Mouse (Mus musculus) brain, embryonic 14.5 days (tissue): Measurements from ENCODE around the gene Fbxw9. TPM values are rescaled to one million over a fixed set of nuclear protein-coding genes. Genes with fewer than 3 reads are reported as not detected.
"Not testable (repeated sequence)": the region's sequence is repeated elsewhere in the genome, so short reads cannot be mapped to it uniquely, and the experiment has no call there.

Experiments used
- DNase-seq: peaks from one replicate; pipeline ENCODE4 v3.0.0-alpha.2; 2011; ENCODE audit warnings: low read depth
- CTCF ChIP-seq: fragments of 200-500 bp; IDR thresholded peaks from 2 replicates; pipeline ENCODE4 v1.5.1; 2012; ENCODE audit warnings: inconsistent platforms, mild to moderate bottlenecking, moderate library complexity, borderline replicate concordance; ENCODE audit not compliant: insufficient read depth, insufficient read length; ENCODE audit errors: extremely low read depth
- POLR2A ChIP-seq: fragments of 200-500 bp; IDR thresholded peaks from 2 replicates; pipeline ENCODE4 v1.6.1; 2012; ENCODE audit warnings: mild to moderate bottlenecking, inconsistent platforms, borderline replicate concordance; ENCODE audit not compliant: poor library complexity, insufficient read depth, insufficient read length, severe bottlenecking; ENCODE audit errors: extremely low read depth
- polyA plus RNA-seq: library from polyadenylated mRNA; depleted of rRNA; stranded (reverse); fragments of >200 nt; gene quantifications from 2 replicates; pipeline ENCODE4 v1.2.3, GENCODE M21; 2012

The Fbxw9 gene
- polyA plus RNA-seq, 1 experiment = 102 TPM

- TF ChIP-seq CTCF = no peak
- no peak for TF ChIP-seq POLR2A
- no peak for DNase-seq
Observed at GRCm38 (mm10) chr8:85074617-85075016, 14.8 kb downstream of the Fbxw9 start.

DNA sequence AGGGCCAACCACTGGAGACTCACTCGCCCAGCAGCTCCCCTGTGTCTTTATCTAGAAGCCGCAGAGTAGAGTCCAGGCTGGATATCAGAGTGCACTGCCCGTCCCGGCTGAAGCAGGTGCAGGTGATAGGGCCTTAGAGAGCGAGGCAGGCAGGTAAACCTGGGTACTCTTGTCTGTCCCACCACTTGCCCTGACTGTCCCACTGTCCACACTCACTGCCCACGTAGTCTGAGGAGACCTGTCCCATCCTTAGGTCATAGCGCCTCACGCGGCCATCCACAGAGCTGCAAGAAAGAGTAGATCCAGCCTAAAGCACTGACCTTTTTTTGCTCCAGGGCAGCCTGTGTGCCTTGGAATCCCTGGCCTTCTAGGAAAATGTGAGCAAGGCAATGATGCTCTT, 16.1 kb downstream of the Fbxw9 start:
- TF ChIP-seq CTCF (peak; percentile 57; the same call in 1 of the 2 replicates), POLR2A (no peak)
- no peak for DNase-seq

DNA sequence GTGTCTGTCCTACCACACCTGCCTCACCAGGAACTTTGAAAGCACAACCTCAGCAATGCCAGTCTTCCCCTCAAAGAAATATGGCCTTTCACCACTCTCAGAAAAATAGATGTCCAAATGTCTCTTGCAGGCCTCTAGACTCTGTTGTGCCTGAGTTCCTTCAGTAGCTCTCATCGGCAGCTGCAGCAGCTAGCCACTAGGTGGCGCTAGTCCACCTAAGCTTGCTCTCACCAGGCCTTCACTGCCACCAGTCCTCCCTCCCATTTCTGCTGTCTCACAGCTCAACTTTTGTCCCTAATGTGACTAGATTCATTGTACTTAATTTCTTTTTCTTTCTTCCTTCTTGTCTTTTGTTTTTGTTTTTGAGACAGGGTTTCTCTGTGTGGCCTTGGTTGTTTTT, 17.1 kb downstream of the Fbxw9 start:
- peak; percentile 93 for DNase-seq
- peak; percentile 98 for TF ChIP-seq CTCF
- no peak for TF ChIP-seq POLR2A

- no peak for TF ChIP-seq POLR2A
- TF ChIP-seq CTCF = no peak
- no peak for DNase-seq
Observed at GRCm38 (mm10) chr8:85080214-85080531, 20.3 kb downstream of the Fbxw9 start.

DNA sequence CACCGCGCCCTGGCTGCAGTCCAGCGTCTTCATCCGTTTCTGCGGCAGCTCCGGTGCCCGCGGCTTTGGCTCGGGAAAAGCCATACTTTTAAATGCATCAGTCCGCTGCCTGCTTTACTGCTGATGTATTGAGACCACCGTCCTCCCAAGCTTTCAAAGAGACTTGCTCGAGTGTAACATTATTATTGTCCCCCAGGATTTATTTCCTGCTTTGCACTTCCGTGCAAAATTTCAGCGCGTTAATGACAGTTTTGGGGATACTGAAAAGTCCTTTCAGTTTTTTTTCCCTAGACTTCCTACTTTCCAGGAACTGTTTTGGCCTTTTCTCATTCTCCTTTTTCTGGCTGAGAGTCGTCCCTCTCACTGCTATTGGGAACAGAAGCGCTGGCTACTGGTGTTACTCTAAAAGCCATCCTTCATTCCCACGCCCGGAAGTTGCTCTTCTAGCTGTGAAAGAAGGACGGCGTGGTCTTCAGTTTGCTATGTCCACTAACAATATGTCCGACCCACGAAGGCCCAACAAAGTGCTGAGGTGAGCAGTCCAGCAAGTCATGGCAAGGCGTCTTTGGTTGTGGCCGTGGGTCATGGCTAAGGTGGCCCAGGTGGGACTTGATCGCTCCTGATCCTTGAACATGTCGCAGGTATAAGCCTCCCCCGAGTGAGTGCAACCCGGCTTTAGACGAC, 20.8 kb downstream of the Fbxw9 start, which contains the start of gene Wdr83os:
TSS of gene Wdr83os (plus strand) at position 209 of the 684 bp plus-strand sequence.
- peak; percentile 93 for DNase-seq
- no peak for TF ChIP-seq POLR2A
- no peak for TF ChIP-seq CTCF

DNA sequence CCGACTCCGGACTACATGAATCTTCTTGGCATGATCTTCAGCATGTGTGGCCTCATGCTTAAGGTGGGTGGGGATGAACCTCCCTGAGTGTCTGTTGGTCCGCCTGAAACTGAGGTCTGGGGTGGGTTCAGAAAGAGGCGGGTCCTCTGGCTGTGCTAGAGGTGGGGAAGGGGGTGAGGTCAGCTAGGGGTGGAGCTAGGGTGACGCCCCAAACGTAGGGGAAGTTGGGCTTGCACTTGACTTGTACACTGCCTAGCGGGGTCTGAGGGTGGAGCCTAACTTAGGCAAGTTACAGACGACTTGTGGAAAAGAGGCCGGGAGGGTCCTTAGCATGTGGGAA, 21.3 kb downstream of the Fbxw9 start, which contains the start of gene Wdr83:
TSS of gene Wdr83 (minus strand) at position 91 of the 340 bp plus-strand sequence.
- TF ChIP-seq CTCF = no peak
- no peak for TF ChIP-seq POLR2A
- no peak for DNase-seq

DNA sequence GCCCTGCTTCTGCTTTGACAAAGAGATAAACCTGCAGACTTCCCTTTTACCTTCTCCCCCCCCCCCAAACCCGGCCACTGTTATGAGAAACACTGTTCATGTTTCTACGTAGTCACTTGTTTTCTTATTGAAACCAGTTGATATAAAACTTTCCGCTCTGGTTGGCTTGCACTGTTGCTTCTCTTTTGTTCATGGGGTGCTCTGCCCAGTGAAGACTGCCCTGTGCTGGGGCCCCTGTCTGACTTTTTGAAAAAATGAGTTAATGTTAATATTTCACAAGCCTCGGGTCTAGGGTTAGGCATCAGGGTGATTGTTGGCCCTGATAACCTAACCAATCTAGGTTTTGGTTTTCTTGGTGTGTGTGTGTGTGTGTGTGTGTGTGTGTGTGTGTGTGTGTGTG, 22.3 kb downstream of the Fbxw9 start:
- DNase-seq = not testable (repeated sequence)

GRCm38 (mm10) chr8:85083108-85083813, 23.4 kb downstream of the Fbxw9 start, which contains the start of gene Man2b1:
Man2b1 (plus strand) TSS chr8:85083270.
- TF ChIP-seq CTCF = peak; percentile 43; the same call in 1 of the 2 replicates
- no peak for TF ChIP-seq POLR2A
- peak; percentile 87 for DNase-seq

DNA sequence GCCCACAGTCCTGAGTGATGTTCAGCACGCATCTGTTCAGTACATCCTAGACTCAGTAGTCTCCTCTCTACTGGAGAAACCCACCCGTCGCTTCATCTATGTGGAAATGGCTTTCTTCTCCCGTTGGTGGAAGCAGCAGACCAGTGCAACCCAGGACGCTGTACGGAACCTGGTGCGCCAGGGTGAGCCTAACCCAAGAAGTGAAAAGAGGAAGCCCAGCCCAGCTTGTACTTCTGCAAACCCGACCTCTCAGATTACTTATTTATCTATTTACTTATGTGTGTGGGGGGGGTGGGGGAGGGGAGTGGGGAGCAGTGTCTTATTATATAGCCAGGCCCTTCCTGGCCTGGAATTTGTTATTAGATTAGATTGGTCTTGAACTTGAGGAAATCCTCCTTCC, 24.8 kb downstream of the Fbxw9 start:
- no peak for TF ChIP-seq CTCF
- no peak for TF ChIP-seq POLR2A
- no peak for DNase-seq

DNA sequence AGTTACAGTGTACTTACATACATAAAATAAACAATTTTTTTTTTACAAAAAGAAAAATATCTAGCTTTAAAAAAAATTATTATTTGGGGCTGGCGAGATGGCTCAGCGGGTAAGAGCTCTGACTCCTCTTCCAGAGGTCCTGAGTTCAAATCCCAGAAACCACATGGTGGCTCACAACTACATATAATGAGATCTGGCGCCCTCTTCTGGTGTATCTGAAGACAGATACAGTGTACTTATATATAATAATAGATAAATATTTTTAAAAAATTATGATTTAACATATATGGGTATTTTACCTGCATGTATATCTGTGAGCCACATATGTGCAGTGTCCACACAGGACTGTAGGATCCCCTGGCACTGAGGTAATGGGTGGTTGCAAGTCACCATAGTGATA, 26.4 kb downstream of the Fbxw9 start:
- no peak for DNase-seq
- TF ChIP-seq POLR2A (no peak), CTCF (no peak)

DNA sequence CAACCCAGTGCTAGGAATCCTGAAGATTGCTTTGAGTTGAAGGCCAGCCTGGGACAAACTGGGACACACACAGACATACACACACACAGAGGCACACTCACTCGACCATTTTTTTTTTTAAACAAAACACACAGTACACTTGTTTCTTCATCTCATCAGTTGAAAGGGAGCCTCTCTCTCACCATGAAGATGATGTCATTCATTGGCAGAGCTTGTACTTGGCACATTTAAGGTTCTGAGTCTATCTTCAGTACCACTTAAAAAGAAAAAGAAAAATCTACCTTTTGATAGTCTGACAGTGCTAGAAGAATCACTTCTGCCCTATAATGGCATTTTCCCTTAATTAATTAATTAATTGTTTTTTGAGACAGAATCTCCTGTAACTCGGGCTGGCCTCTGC, 28.9 kb downstream of the Fbxw9 start:
- DNase-seq = no peak
- TF ChIP-seq POLR2A (no peak), CTCF (no peak)

DNA sequence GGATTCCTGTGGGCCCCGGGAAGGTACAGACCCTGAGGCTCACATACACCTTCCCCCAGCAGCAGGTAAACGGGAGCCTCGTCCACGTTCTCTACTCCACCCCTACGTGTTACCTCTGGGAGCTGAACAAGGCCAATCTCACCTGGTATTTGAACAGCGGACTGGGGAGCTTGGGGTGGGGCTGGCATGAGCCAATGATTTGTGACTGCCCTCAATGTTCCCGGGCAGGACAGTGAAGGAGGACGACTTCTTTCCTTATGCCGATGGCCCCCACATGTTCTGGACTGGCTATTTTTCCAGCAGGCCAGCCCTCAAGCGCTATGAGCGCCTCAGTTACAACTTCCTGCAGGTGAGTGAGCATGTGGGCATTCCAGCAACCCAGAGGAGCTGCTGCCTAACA, 31.0 kb downstream of the Fbxw9 start:
- TF ChIP-seq POLR2A = no peak
- TF ChIP-seq CTCF = no peak
- no peak for DNase-seq

- no peak for DNase-seq
- no peak for TF ChIP-seq POLR2A
- no peak for TF ChIP-seq CTCF
Observed at GRCm38 (mm10) chr8:85091526-85092090, 31.8 kb downstream of the Fbxw9 start.

DNA sequence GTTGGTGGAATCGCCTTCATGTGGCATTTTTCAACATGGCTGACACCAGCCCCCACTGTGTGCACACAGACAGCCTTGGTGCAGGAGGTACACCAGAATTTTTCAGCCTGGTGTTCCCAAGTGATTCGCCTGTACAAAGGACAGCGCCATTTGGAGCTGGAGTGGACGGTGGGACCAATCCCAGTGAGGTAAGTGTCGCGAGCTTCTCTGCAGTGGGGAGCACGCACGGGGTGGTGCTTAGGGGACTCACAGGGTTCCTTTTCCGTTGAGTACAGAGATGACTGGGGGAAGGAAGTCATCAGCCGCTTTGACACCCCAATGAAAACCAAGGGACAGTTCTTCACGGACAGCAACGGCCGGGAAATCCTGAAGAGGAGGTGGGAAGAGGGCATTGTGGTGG, 35.2 kb downstream of the Fbxw9 start:
- no peak for DNase-seq
- TF ChIP-seq CTCF = no peak
- no peak for TF ChIP-seq POLR2A
